Mouse (Mus musculus): ENCODE measurements around the gene Med14. TPM values are rescaled to one million over a fixed set of nuclear protein-coding genes. Genes with fewer than 3 reads are reported as not detected.
A peak's percentile ranks its signal among the peaks of the same experiment; 100 is the strongest.

Med14 gene
- total RNA-seq (2015) = 86.9 and 87.6 TPM in 2 replicates
- total RNA-seq (2017) = 20.0 and 24.3 TPM in 2 replicates

DNA sequence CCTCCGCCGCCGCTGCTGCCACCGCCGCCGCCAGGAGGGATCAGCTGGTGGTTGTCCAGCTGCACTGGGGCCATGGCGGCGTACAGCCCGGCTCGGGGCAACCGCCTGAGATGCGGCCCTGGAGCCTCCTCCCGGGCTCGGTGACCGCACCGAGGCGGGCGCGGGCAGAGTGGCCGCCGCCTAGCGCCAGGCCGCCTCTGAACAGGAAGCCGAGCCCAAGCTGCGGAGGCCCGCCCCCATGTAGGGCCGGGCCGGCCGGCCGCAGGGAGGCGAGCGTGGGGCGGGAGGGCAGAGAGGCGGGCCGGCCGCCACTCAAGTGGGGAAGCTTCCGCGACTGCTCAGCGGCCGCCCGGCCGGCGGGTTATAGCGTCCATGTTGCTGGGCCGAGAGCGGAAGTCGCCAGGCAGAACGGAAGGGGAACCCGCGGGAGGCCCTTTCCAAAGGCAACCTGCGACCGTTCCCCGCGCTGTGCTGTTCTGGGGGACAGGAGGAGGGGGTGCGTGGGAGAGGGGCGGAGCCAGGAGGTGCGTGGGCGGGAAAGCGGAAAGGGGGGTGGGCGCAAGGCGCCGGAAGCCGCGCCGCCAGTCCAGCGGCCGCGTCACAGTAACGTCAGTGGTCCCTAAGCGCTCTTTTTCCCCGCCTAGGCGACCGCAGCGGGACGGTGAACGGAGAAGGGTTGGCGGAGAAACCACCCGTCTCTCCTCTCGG is at the start of gene Med14:
Med14 (minus strand) TSS at position 448 of the 708 bp plus-strand sequence.
- ATAC-seq (replicated peaks; ENCODE audit: poor library complexity) = peak; percentile 85

DNA sequence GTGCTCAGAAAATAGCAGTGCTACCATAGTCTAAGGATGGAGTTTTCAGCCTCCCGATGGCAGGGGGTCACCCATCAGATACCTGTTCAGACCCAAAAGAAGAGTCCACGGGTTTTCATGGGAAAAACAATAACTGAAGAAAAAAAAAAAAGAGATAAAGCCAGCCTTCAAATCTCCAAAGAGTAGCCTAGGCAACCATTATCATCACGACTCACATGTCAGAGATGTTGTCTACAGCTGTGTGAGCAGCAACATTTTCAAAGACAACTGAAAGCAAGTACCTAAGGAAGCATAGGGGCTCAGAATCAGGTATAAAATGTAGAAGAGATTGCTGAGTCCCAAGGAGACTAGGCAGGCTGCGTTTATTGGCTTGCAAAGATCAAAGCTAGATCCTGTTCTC is 38.7 kb upstream of the Med14 start:
- no peak for ATAC-seq (replicated peaks; ENCODE audit: poor library complexity)

DNA sequence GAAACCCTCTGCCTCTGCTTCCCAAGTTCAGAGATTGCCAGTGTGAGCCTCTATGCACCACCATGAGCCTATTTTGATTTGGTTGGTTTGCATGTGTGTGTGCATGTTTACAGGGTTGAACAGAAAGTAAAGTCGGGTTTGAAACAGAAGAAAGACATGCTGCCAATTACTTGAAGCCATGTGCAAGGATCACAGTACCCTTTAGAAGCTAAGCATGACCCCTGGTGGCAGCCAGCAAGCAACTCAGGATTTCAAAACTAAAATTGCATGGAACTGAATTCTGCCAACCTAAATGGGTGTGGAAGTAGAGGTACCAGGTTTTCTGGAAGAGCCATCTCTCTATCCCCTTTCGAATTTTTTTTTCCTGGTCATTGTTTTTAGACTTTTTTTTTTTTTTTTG is 33.0 kb upstream of the Med14 start:
- ATAC-seq (replicated peaks; ENCODE audit: poor library complexity) = peak; percentile 80

DNA sequence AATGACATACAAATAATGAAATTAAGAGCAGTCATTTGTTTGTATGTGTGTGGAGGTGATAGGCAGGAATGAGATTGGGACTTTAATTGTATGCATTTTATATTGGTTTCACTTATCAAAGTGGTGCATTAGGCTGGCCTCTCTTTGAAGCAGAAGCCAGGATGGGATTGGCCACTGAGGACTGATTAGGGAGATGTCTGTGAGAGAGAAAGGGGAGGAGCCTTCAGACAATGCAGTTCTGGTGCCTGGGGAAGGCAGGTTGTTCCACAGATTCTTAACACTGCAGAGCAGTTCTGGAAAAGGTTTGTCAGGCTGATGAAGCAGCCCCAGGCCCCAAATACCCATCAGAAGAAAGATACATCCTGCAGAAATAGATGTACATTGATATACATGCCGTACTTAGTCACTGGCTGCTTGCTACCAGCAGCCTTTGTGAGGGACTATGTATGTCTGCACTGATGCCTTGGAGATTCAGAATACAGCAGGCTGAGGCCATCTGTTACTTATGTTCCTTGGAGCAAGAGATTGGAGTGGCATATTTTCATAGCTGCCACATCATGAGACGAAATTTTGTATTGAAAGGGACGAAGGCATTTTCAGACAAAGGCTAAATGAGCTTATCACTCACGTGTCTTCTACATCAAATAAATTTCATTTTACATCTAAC is 29.9 kb upstream of the Med14 start:
- ATAC-seq (replicated peaks; ENCODE audit: poor library complexity) = peak; percentile 81

DNA sequence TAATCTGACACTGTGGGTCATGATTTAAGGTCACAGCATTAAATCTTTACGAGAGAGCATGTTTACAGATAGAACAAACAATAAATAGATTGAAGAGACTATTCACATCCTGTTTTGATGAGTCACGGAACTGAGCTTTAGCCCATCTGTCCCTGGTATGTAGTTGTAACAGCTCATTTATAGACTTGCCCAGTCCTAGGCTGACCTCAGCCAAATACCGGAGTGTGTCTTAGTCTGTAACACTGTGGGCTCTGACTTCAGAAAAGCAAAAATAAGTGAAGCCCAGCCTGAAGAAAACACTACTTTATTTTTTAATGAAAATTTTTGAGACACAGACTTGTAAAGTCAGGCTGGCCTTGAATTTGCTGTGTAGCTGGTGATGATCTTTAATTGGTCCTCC is 11.4 kb upstream of the Med14 start:
- no peak for ATAC-seq (replicated peaks; ENCODE audit: poor library complexity)

DNA sequence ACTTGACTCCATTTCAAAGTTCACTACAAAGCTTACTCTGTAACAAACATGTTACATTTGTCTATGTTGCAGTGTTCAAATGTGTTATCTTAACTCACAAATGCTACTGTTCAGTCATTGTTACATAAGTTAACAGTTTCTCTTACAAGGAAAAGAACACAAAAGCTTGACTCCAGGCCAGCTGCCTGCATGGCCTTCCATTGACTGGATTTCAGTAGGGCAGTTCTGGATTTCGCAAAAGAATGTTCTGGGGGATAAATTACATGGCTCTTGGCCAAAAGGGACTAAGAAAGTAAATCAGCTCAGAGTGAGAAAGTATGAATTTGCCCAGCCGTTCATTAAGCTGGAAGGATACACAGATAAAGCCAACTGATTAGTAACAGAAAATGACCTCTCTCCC is 9.7 kb upstream of the Med14 start:
- ATAC-seq (replicated peaks; ENCODE audit: poor library complexity) = no peak

DNA sequence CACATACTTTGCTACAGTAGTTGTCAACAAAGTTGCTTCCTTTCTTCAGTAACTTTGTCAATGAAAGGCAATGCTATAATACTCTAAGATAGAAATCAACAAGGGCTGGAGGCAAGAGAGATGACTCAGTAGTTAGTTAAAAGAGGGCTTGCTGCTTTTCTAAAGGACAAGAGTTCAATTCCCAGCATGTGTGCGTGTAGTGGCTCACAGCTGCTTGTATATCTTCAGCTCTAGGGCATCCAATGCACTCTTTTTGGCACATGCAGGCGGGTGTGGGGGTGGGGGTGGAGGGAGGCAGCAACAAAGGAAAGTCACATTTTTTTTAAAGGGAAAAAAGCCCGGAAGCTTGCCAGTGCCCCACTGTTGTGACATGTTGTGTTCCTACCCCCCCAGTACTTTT is 6.7 kb upstream of the Med14 start:
- no peak for ATAC-seq (replicated peaks; ENCODE audit: poor library complexity)

DNA sequence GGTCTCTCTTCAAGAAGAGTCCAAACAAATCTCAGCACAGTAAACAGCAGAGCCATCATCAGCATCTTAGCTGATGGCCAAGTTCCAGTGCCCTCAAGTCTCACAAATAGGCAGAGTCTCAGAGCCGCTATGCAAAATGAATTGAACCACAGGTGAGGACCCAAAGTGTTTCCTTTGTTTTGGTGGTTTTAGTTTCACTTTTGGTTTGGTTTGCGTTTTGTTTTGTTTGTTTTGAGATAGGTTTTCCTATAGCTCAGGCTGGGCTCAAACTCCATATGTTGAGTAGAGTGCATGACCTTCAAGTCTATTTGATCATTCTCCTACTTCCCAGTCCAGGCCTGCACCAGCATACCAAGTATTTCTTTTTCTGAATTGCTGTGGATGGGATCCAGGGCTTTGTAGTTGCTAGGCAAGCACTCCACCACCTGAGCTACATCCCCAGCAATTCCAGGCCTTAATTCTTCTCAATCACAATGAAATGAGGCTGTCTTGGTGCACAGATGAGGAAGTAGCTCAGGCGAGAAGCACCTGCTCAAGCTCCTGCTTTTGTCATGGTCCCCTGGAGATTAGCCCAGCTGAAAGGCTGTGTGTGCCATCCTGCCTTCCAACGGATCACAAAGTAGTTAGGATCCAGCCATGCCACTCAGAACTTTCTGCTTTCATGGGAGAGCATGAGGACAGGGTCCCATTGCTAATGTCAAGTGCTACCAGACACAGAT is 5.1 kb upstream of the Med14 start:
- ATAC-seq (replicated peaks; ENCODE audit: poor library complexity) = no peak

DNA sequence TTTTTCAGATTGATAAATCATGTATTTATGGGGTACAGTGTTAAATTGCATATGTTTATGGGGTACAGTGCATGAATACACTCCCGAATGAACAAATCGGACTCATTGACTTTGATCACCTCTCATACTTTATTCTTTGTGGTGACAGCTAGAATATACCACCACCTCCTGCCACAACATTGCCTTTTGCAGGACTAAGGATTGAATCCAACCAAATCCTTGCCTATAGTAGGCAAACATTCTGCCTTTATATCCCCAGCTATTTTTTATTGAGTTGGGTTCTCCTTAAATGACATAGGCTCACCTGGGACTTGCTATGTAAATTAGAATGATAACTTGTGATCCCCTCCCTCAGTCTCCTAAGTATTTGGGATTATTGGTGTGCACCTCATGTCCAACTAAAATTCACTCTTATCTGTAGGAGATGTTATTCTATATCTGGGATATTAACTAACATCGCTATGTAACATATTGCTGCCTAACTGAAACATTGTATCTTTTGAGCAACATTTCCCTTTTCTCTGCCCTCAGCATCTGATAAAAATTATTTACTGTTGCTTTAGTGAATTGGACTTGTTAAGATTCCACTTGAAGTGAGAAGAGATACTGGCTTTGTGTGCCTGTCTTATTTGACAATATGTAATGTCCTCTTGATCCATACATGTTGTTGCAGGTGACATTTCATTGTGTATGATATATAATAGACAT is 1.4 kb upstream of the Med14 start:
- ATAC-seq (replicated peaks; ENCODE audit: poor library complexity) = no peak

DNA sequence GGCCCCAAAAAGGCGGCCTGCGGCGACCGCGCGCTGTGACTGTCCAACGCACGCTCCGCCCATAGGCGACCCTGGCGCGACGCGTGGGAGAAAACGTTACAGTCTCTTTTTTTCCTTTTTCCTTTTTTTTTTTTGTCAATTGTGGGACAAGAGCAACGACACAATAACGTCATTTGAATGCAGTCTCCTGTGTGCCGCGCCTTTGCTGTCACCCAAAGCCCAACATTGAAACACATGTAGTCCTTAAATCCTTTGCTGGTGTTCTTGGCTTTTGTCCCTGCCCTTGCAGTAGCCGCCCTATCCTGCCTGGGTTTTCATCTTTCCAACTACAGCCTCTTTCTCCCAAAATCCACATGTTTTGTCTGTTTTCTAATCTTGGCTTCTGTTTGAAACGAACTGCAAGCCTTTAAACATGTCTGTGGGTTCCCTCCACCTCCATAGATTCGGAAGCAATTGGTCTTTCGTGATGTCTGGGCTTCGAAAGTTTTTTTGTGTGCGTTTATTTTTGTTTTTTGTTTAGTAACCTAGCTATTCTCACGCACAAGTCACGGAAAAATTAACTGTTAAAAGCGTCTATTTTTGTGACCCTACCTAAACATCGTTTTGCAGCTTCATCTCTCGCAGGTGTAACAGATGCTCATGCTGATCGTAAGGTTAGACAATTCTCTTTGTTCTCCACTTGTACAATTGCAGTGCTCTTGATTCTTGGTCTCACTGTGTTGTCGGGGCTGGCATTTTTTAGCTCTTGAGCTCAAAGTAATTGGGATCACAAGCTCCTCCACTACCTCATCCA is 657 bp upstream of the Med14 start:
- ATAC-seq (replicated peaks; ENCODE audit: poor library complexity) = no peak; the same call in 1 of the 2 replicates

DNA sequence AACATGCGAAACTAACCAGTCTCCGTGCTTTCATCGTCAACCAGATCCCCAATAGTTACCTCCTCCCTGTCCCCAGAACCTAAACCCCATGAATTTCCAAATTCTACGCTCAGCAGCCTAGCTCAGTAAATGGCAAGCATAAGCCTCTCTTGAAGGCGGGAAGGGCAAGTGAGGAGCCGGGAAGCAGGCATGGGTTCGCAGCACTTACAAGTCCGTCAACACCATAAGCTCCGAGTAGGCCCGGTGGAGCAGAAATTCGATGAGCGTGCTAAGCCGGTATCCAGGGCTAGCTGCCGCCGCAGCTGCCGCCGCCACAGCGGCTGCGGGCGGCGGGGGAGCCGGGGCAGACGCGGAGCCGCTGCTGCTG is 631 bp downstream of the Med14 start:
- ATAC-seq (replicated peaks; ENCODE audit: poor library complexity) = 0 out of 2 replicates have a peak, but pooled peaks have one; percentile 0

DNA sequence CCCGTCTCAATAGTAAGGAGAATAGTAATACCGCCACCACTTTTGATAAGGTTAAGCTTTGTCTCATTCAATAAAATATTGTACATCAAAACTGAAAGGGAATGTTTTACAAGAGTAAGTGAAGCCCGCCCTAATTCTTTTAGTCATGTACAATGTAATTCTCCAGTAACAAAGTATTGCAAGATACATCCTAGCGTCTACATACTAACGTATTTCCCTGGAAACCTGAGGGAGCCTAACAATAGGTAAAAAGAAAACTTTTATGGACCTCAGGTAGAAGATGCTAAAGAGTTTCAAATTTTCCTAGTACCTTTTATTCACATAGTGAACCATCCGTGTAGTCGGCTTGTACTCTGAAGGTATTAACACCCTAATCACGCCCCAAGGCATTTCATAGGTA is 1.4 kb downstream of the Med14 start:
- no peak for ATAC-seq (replicated peaks; ENCODE audit: poor library complexity)

DNA sequence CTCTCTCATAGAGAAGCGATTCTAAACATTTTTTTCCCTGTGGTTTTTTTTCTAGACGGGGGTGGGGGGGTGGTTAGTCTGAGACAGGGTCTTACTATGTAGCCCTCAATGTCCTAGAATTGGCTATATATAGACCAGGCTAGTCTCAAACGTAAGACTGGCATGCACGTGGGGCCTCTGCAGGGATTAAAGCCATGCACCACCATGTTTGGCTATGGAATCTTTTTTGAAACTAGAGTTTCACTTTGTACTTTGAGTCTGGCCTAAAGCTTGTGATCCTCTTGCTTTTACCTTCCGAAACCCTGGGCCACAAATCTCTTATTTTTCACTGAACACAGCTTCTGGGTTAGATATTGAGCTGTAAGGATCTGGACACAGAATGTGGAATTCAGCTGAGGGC is 2.2 kb downstream of the Med14 start:
- no peak for ATAC-seq (replicated peaks; ENCODE audit: poor library complexity)

DNA sequence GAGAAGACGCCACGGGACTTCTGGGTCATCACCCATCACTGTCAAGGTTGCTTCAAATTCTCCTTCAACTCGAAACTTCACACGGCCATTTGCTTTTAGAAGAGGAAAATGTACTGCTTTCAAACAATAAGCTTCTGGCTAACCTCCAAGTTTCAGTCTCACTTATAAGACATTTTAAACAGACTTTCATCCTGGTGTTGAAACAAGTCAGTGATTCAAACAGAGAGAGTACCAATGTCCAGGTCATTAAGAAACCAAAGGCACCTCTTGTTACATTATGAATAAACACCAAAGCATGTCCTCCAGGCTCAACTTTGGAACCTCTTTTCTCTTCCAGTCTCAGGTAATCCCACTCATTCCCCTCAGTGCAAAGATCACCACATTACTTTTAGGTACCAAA is 14.0 kb downstream of the Med14 start:
- no peak for ATAC-seq (replicated peaks; ENCODE audit: poor library complexity)

DNA sequence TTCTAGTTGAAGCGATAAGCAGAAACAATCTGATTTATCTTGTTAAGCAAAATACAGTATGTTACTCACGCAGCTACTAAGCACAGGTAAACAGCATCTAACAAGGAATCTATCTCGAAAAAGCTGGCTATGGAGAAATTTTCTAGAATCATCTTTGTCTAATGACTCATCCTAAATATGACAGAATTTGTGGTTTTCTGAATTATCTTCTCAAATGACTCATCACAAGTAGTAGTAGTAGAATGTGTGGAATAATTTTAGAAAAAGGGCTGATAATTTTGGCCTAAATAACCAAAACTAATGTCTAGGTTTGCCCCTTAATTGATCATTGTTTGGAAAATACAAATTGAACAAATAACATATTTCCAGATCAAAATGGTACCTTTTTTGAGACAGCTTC is 15.1 kb downstream of the Med14 start:
- ATAC-seq (replicated peaks; ENCODE audit: poor library complexity) = no peak

DNA sequence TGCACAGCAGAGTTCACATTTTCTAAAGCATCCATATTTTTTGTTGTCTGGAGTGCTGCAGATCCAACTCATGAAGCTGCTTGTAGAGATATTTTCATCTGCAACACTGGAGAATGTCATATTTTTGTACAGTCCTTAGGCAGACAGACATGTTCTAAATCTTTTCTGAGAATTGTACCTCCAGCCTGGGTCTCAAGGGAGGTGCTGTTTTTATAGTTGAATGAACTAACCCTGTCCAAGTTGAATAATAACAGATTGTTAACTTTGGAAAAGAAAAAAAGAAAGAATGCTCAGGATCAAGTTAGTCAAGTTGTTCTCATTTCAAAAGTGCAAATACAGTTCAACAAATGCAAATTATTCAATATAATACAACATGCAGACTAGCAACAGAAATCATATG is 21.5 kb downstream of the Med14 start:
- ATAC-seq (replicated peaks; ENCODE audit: poor library complexity) = no peak

DNA sequence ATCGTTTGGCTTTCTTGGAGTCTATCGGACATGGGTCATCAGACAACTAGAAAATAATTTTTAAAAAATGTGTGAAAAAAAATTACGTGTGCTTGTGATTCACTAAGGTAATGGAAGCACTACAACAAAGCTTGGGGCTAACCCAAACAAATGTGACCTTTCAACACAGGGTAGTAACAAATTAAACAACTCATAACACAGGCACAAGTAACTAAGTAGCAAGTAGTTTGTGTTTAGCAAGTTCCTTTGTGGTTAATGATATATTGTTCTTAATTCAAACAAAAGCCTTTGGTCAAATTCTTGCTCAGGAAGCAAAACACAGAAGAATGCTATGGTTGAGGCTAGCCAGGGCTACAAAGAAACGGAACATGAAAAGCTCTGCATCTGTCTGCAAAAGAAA is 45.8 kb downstream of the Med14 start:
- no peak for ATAC-seq (replicated peaks; ENCODE audit: poor library complexity)

DNA sequence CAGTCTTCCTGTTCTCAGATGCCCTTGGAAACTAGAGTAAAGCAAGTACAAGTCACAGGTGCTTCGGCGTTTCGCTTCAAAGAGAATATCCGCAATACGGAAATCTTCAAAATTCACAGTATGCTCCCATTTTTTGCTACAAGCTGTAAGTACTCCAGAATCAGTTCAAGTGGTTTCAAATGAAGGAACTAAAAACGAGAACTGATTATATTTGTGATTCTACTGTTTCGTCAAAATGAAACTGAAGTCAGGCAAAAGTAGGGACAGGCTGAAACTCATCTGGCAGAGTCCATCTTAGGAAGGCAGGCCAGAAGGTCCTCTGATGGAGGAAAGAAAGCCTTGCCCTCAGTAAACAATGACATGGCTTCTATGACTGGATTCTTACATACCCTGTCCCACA is 48.1 kb downstream of the Med14 start:
- no peak for ATAC-seq (replicated peaks; ENCODE audit: poor library complexity)

DNA sequence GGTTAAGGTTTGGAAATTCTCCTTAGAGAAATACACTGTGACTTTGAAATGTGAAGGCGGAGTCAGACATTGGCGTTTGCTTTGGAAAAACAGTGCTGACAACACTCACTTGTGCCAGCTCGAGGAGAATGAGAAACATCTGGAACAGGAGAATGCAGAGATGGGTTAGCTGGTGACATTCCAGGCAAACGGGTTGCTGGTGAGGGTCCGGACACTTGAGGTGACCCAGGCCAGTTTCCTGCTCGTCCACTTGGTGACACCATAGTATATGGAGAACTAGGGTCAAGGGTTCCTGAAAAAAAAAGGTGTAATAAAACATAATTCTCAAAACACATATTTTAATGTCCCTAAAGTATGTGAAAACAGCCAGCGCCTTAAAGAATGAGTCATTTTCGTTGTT is 75.0 kb downstream of the Med14 start:
- ATAC-seq (replicated peaks; ENCODE audit: poor library complexity) = no peak

DNA sequence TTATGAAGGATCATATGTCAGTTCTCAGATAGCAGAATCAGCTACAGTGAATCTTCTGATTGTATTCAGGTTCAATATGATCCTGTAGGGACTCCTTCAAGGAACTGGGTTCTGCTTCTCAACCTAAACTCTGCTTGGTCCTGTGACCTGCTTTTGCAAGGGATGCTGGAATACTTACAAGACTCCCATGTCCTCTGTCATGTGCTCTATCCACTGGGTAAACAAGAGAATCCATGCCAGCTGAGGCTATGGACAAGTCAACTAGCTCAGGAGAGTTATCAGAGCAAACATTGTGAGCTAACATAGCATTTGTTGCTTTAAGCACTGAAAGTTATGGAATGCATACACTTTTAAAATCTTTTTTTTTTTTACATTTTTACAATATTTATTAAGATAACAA is 75.8 kb downstream of the Med14 start:
- no peak for ATAC-seq (replicated peaks; ENCODE audit: poor library complexity)

DNA sequence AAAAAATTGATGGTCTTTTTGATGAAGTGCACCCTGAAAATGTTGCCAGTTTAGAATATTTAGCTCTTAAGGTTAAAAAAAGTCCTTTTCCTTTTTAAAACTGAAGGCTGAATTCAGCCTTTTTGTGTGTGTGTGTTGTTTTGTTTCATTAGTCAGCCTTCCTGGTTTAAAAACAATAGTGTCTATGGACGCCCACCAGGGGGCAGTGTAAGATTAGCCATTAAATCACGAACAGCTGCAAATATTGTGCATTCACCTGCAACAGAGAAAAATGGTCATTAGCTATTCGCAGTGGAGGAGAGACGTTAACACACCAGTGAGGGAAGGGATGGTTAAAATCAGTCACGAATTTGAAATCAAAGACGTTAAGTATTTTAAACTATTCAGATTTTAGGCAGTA is 84.5 kb downstream of the Med14 start:
- peak; percentile 49; the same call in 1 of the 2 replicates for ATAC-seq (replicated peaks; ENCODE audit: poor library complexity)
